Mouse (Mus musculus) mouse embryonic stem cell (cell line): ENCODE results near the gene Hes5.

ENCODE experiments used
- in situ Hi-C, 2 experiments: fragments of 300-500 bp; cut with MboI; formaldehyde crosslinking; loops; 1 replicate in 1 of 2; 3 replicates in 1 of 2; pipeline ENCODE4 v1.14.3; 2019 to 2020; ENCODE audit warnings: low sequenced_read_pairs in 2 of 2, low pct_unique_long_range_greater_than_20kb in 1 of 2, mixed read lengths in 1 of 2; ENCODE audit not compliant: unreplicated experiment in 1 of 2

Gene Hes5

GRCm38 (mm10) chr4:154937746-154938145 is 23.0 kb upstream of the Hes5 start:
- in situ Hi-C loops = no loop called here

GRCm38 (mm10) chr4:154940156-154940555 is 20.6 kb upstream of the Hes5 start:
- in situ Hi-C loops = loop anchor here in 1 of 2 experiments (10.0 kb wide), 1 partner anchor 125 kb away; the partner anchor contains the start of gene Pex10

GRCm38 (mm10) chr4:154941831-154942230 is 18.9 kb upstream of the Hes5 start:
- in situ Hi-C loops = loop anchor here in 1 of 2 experiments (10.0 kb wide), 1 partner anchor 123 kb away; the partner anchor contains the start of gene Pex10

- in situ Hi-C loops = loop anchor here in 1 of 2 experiments (10.0 kb wide), 1 partner anchor 122 kb away; the partner anchor contains the start of gene Pex10
These were observed 17.9 kb upstream of the Hes5 start for GRCm38 (mm10) chr4:154942632-154943322.

GRCm38 (mm10) chr4:154943323-154944039 is 17.2 kb upstream of the Hes5 start:
- in situ Hi-C loops = loop anchor here in 1 of 2 experiments (10.0 kb wide), 1 partner anchor 121 kb away; the partner anchor contains the start of gene Pex10

GRCm38 (mm10) chr4:154944121-154944590 is 16.6 kb upstream of the Hes5 start:
- in situ Hi-C loops = loop anchor here in 1 of 2 experiments (10.0 kb wide), 1 partner anchor 121 kb away; the partner anchor contains the start of gene Pex10

GRCm38 (mm10) chr4:154946319-154946718 is 14.4 kb upstream of the Hes5 start:
- in situ Hi-C loops = loop anchor here in 1 of 2 experiments (10.0 kb wide), 1 partner anchor 118 kb away; the partner anchor contains the start of gene Pex10

- in situ Hi-C loops = loop anchor here in 1 of 2 experiments (10.0 kb wide), 1 partner anchor 116 kb away; the partner anchor contains the start of gene Pex10
These were observed 12.4 kb upstream of the Hes5 start for GRCm38 (mm10) chr4:154948066-154948939.

GRCm38 (mm10) chr4:154948940-154949588 is 11.7 kb upstream of the Hes5 start:
- in situ Hi-C loops = loop anchor here in 1 of 2 experiments (10.0 kb wide), 1 partner anchor 116 kb away; the partner anchor contains the start of gene Pex10

- in situ Hi-C loops = loop anchor here in 1 of 2 experiments (10.0 kb wide), 1 partner anchor 115 kb away; the partner anchor contains the start of gene Pex10
These were observed 11.1 kb upstream of the Hes5 start for GRCm38 (mm10) chr4:154949589-154949982.

GRCm38 (mm10) chr4:154952461-154953241 is 8.1 kb upstream of the Hes5 start:
- in situ Hi-C loops = no loop called here

GRCm38 (mm10) chr4:154956604-154957003 is 4.1 kb upstream of the Hes5 start:
- in situ Hi-C loops = no loop called here

GRCm38 (mm10) chr4:154957289-154957993 is 3.3 kb upstream of the Hes5 start:
- in situ Hi-C loops = no loop called here

- in situ Hi-C loops = no loop called here
These were observed 2.6 kb upstream of the Hes5 start for GRCm38 (mm10) chr4:154958171-154958570.

- in situ Hi-C loops = no loop called here
These were observed 2.1 kb upstream of the Hes5 start for GRCm38 (mm10) chr4:154958621-154959020.

- in situ Hi-C loops = no loop called here
These were observed 568 bp upstream of the Hes5 start for GRCm38 (mm10) chr4:154960021-154960689.
